Mouse (Mus musculus) erythroblast, embryonic 14.5 days (primary cell): ENCODE measurements around the gene Cptp. TPM values are rescaled to one million over a fixed set of nuclear protein-coding genes. Genes with fewer than 3 reads are reported as not detected.

Experiments
- H3K27me3 ChIP-seq: 2 replicates; pipeline ENCODE4 v1.6.1; 2012; ENCODE audit warnings: inconsistent platforms; ENCODE audit not compliant: control insufficient read depth
- H3K36me3 ChIP-seq: 2 replicates; pipeline ENCODE4 v1.6.1; 2012; ENCODE audit warnings: mild to moderate bottlenecking, inconsistent platforms; ENCODE audit not compliant: control insufficient read depth
- H3K4me1 ChIP-seq: 2 replicates; pipeline ENCODE4 v1.6.1; 2012; ENCODE audit warnings: inconsistent platforms; ENCODE audit not compliant: control insufficient read depth
- H3K4me3 ChIP-seq: replicated peaks from 2 replicates; pipeline ENCODE3; 2012; ENCODE audit warnings: moderate library complexity, mild to moderate bottlenecking, inconsistent platforms
- H3K9me3 ChIP-seq: 2 replicates; pipeline ENCODE4 v1.6.1; 2012; ENCODE audit warnings: low read length, inconsistent platforms, mixed read lengths; ENCODE audit not compliant: control insufficient read depth
- GATA1 ChIP-seq: IDR thresholded peaks from 2 replicates; pipeline ENCODE4 v1.6.1; 2012; ENCODE audit warnings: low read length, inconsistent platforms, mixed read lengths
- TAL1 ChIP-seq: IDR thresholded peaks from 3 replicates; pipeline ENCODE4 v1.6.1; 2012; ENCODE audit warnings: low read length, inconsistent platforms, mixed read lengths
- polyA plus RNA-seq: library from polyadenylated mRNA; stranded (reverse); fragments of >175 nt; gene quantifications from 2 replicates; pipeline ENCODE4 v1.2.3, GENCODE M21; 2012

Gene Cptp
- polyA plus RNA-seq, 1 experiment = 0.17 TPM

DNA sequence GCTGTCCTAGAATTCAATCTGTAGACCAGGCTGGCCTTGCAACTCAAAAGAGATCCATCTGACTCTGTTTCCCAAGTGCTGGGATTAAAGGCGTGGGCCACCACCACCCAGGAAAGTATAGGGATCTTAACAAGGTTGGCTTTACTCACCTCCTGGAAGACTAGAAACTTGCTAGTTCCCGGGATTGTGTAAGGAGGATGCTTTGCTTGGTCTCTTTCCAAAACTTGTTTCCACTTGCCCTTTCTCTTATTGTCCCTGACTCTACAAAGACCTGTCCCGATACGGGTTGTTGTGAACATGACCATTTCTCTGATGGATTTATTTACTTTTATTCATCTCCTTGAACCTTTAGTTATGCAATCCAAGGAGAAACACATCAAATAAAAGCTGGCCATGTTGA is 39.4 kb downstream of the Cptp start:
- Histone ChIP-seq H3K36me3 (peaks cover 66% of the 10 kb centered on the region), H3K4me1 (peaks cover 37% of the 10 kb centered on the region), H3K4me3 (no peak overlapping the region), H3K9me3 (no peaks in the 10 kb centered on the region), H3K27me3 (no peaks in the 10 kb centered on the region)
- no peak for TF ChIP-seq TAL1
- no peak for TF ChIP-seq GATA1

- Histone ChIP-seq H3K9me3 (no peaks in the 10 kb centered on the region), H3K36me3 (peaks cover 98% of the 10 kb centered on the region), H3K27me3 (no peaks in the 10 kb centered on the region), H3K4me1 (peaks cover 7% of the 10 kb centered on the region), H3K4me3 (no peak overlapping the region)
- TF ChIP-seq GATA1 (no peak), TAL1 (no peak)
Measured at GRCm38 (mm10) chr4:155823443-155823842, 45.8 kb downstream of the Cptp start.

GRCm38 (mm10) chr4:155821025-155821424 is 48.2 kb downstream of the Cptp start:
- no peaks in the 10 kb centered on the region for H3K27me3 ChIP-seq
- H3K9me3 ChIP-seq = no peaks in the 10 kb centered on the region
- peaks cover 99% of the 10 kb centered on the region for H3K36me3 ChIP-seq
- TF ChIP-seq GATA1 (no peak), TAL1 (no peak)
- peaks cover 7% of the 10 kb centered on the region for H3K4me1 ChIP-seq
- H3K4me3 ChIP-seq = no peak overlapping the region

DNA sequence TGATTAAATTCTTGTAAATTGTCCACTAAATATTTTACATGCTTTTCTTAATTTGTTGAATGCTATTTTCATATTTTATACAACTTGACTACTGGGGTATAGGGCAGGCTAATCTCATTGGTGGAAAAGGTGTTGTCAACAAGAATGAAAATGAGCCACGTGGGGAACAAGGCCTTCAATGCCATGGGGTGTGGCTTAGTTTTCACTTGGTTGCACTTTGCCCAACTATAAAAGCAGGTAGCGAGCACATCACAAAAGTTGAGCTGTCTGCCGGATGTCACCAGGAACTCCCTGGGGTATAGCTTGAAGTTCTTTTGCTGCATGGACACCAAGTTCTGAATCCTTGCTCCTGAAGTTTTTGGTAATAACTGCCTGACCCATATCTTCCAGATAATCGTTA is 51.7 kb downstream of the Cptp start:
- no peak for TF ChIP-seq GATA1
- peaks cover 25% of the 10 kb centered on the region for H3K4me1 ChIP-seq
- no peaks in the 10 kb centered on the region for H3K9me3 ChIP-seq
- H3K36me3 ChIP-seq = peaks cover 94% of the 10 kb centered on the region
- no peak overlapping the region for H3K4me3 ChIP-seq
- no peaks in the 10 kb centered on the region for H3K27me3 ChIP-seq

Other genes with a start within 250 kb of the Cptp start
- gene Cdk11b, start 244.6 kb downstream of the Cptp start, polyA plus RNA-seq = 5.0 and 6.4 TPM in 2 replicates
- gene Gm10563, start 224.0 kb downstream of the Cptp start, polyA plus RNA-seq = not detected in 2 replicates
- not detected in 2 replicates for gene Mmp23, start 216.1 kb downstream of the Cptp start, polyA plus RNA-seq
- gene Mib2, start 200.2 kb downstream of the Cptp start, polyA plus RNA-seq = 0.69 and 0.71 TPM in 2 replicates
- 0.02 TPM in 1 of 2 replicates, not detected in the other for gene Fndc10, start 175.1 kb downstream of the Cptp start, polyA plus RNA-seq
- gene Ssu72, start 164.6 kb downstream of the Cptp start, polyA plus RNA-seq = 0.83 and 1.1 TPM in 2 replicates
- 0.01 and 0.06 TPM in 2 replicates for gene Tmem240, start 134.6 kb downstream of the Cptp start, polyA plus RNA-seq
- gene Atad3a, start 108.3 kb downstream of the Cptp start, polyA plus RNA-seq = 1.0 and 1.1 TPM in 2 replicates
- gene Vwa1, start 94.7 kb downstream of the Cptp start, polyA plus RNA-seq = 0.01 TPM in 1 of 2 replicates, not detected in the other
- gene Tmem88b, start 83.6 kb downstream of the Cptp start, polyA plus RNA-seq = not detected in 2 replicates
- gene Ankrd65, start 79.0 kb downstream of the Cptp start, polyA plus RNA-seq = 0.10 TPM in 1 of 2 replicates, not detected in the other
- 1.9 and 2.3 TPM in 2 replicates for gene Mrpl20, start 66.6 kb downstream of the Cptp start, polyA plus RNA-seq
- gene Ccnl2, start 57.0 kb downstream of the Cptp start, polyA plus RNA-seq = 4.7 and 4.8 TPM in 2 replicates
- 28.2 and 40.5 TPM in 2 replicates for gene Aurkaip1, start 38.2 kb downstream of the Cptp start, polyA plus RNA-seq
- gene Mxra8, start 29.8 kb downstream of the Cptp start, polyA plus RNA-seq = 0.11 TPM in 1 of 2 replicates, not detected in the other
- gene Dvl1, start 22.0 kb downstream of the Cptp start, polyA plus RNA-seq = 8.1 and 8.2 TPM in 2 replicates
- gene Tas1r3, start 6.1 kb downstream of the Cptp start, polyA plus RNA-seq = not detected in 2 replicates
- 0.94 and 1.8 TPM in 2 replicates for gene Ints11, start 106 bp upstream of the Cptp start, polyA plus RNA-seq
- 2.1 and 3.5 TPM in 2 replicates for gene Pusl1, start 22.3 kb upstream of the Cptp start, polyA plus RNA-seq
- 3.8 and 4.1 TPM in 2 replicates for gene Acap3, start 22.4 kb upstream of the Cptp start, polyA plus RNA-seq
- gene Ube2j2, start 74.4 kb upstream of the Cptp start, polyA plus RNA-seq = 12.5 and 13.5 TPM in 2 replicates
- 7.7 and 11.5 TPM in 2 replicates for gene C1qtnf12, start 92.9 kb upstream of the Cptp start, polyA plus RNA-seq
- gene B3galt6, start 123.2 kb upstream of the Cptp start, polyA plus RNA-seq = 0.11 and 0.22 TPM in 2 replicates
- gene Sdf4, start 123.4 kb upstream of the Cptp start, polyA plus RNA-seq = 3.2 and 4.3 TPM in 2 replicates
- gene Tnfrsf4, start 144.4 kb upstream of the Cptp start, polyA plus RNA-seq = 0.11 and 0.24 TPM in 2 replicates
- gene Tnfrsf18, start 156.7 kb upstream of the Cptp start, polyA plus RNA-seq = not detected in 2 replicates
- gene Ttll10, start 190.0 kb upstream of the Cptp start, polyA plus RNA-seq = not detected in 2 replicates
- 0.90 and 0.96 TPM in 2 replicates for gene 9430015G10Rik, start 240.5 kb upstream of the Cptp start, polyA plus RNA-seq